Mouse (Mus musculus) spleen, embryonic (tissue): ENCODE measurements at regions not wholly inside any gene's neighbourhood (a gene's known extent, or its start where the extent isn't known, plus 50 kb on each side); places are given as distances from the start of the nearest gene placed in this dataset.

Source experiments
- CTCF ChIA-PET: fragments of 350-600 bp; sonication (Branson Sonifier 250); formaldehyde crosslinking; loops from one replicate; lab custom pipeline; 2022; lab: Charles Lee

GRCm38 (mm10) chr9:59153945-59154344 is 117.7 kb upstream of the Neo1 start:
- CTCF ChIA-PET = no interaction called here

DNA sequence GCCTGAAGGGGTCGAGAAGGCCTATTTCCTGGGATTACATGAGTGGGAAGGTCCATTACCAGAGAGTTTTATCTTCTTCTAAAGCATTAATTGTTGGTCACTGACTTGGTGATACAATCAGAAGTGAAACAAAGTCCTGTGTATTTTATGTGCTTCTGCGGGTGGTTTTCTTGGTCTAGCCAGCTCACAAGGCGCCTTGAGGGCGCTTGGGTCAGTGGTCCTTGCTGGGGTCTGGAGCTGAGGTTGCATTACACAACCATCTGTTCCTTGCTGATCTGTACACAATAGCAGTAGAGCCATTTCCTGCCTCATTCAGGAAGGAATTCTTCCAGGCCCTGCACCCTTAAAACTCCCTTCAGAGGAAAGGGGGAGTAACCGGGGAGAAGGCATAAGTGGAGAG is 116.9 kb upstream of the Neo1 start:
- CTCF ChIA-PET = no interaction called here

- CTCF ChIA-PET = no interaction called here
Observed at GRCm38 (mm10) chr9:59144256-59144800, 108.1 kb upstream of the Neo1 start.

DNA sequence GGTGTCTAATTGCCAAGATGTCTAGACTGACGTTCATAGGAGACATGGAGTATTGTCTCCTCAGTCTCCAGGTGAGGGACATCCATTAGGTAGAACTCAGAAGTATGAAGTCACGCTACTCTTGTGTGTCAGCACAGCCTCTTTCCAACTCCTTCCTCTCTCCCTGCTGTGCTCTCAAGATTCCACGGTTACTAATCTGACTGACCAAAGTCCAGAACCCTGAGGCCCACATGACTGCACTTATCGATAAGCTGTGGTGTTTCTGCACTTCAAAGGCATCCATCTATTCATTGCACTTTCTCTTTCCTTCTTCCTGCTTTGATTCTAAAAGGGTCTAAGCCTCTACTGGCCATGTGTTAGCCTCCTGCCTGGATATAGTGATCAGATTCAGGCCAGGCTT is 107.4 kb upstream of the Neo1 start:
- CTCF ChIA-PET = no interaction called here

DNA sequence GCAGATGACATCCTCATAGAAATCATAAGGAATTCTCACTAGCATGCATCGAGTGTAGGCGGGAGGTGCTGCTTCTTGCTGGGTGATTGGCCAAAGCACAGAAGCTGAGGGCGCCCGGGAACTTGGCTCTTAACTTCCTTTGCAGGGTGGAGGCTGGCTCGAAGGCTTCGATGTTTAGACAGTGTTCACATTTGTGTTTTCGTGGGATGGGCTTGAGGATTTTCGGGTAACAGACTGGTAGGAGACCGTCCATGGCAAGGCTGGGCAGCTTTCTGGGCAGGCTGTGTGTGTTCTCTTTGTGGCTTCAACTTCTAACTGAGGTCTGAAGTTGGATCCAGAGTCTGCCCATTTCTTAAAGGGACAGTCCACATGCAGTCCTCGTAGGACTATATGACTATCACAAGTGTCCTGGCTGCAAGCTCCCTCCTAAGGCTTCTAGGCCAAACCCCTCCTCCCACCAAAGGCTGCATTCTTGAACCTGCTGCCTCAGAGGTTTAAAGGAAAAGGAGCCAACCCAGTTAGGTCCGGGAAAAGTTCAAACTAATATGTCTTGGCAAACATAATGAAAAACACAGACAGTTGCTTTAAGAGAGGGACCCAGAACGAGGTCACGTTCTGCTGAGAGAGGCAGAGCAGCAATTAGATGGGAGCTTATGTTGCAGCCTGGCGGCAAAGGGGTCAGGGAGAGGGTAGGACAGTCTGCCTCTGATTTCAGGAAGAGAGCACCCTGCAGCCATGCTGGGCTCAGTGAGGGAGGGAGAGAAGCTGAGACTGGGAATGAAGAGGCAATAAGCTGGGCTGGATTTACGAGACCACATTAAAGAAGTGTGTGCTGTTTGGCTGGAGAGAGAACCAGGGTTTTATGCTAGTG is 98.2 kb upstream of the Neo1 start:
- CTCF ChIA-PET = no interaction called here

DNA sequence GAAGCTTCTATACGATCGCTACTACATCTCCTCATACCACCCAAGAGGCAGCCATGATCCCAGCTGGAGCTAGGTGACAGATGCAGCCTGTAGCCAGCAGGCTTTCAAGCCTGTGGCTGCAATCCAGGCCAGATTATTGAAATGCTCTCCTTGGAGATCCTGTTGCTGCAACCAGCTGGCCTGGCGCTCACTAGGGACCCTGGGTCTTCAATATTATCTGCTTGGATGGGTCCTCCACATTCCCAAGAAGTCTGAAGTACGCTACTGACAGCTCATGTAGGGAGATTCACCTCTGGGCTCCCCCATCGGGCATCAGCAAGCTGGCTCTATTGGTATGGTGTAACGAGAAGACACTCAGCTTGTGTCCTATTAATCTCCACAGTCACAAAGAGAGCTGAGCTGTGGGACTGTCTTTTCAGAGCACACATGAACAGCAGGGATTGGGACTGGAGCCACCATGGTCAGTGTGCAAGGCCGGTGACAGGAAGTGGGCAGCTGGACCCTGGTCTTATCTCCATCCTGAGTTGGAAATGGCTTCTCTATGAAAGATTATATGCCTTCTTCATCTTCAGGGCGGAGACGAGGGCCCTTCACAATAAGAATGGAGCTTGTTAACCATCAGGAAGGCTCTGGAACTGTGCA is 93.6 kb upstream of the Neo1 start:
- CTCF ChIA-PET = no interaction called here

- CTCF ChIA-PET = no interaction called here
Observed at GRCm38 (mm10) chr9:59129252-59129651, 93.0 kb upstream of the Neo1 start.

DNA sequence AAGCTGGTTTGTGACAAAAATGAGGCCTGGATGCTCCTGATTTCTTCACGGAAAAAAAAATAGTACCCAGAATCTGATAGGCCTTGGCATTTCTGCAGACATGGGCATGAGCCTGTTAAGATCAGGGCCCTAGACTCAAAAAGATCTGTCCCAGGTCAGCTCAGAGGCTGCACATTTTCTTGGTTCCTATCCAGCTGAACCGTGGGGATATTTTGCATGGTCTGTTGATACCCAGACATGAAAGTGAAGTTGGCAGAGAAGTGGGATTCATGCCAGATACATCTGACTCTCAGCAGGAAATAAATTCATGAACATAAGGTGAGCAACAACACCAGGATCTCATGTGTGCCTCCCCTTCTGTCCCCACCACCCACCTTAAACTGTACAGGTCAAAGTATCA is 91.8 kb upstream of the Neo1 start:
- CTCF ChIA-PET = no interaction called here

DNA sequence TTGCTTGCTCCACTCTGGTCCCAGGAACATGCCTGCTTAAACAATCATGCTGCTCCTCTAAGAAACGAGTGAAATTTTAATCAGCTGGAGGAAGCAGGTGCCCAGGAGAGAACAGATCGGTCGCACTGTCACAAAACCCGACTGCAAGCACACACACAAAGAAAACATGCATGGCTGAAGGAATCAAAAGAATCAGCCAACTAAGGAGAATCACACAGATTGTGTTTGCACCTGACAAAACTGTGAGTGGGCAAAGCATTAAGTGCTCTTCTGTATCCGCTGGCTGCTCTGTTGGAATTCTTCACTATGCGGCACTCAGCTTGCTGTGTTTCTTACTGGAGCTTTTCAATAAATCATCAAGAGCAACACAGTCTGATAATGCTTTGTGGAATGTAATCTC is 89.6 kb upstream of the Neo1 start:
- CTCF ChIA-PET = no interaction called here

DNA sequence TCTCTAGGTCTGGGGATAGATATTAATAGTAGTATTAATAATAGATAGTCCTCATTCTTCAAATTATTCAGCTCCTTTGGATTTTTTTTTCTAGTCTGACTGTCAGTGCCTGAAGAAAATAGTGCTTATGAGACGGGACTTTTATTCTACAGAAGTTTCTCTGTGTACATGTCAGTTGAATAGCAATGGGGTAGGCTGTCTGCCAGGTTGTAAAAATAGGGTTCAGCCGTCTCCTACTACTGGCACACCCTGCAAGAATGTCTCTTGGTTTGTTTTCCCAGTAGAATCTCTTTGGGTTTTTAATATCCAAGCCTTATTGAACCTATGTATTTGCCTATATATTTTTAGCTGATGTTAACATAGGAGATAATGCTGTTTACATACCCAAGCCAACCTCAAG is 80.3 kb upstream of the Neo1 start:
- CTCF ChIA-PET = no interaction called here

- CTCF ChIA-PET = no interaction called here
Observed at GRCm38 (mm10) chr9:59113859-59114258, 77.6 kb upstream of the Neo1 start.

GRCm38 (mm10) chr9:59099738-59100137 is 63.5 kb upstream of the Neo1 start:
- CTCF ChIA-PET = no interaction called here

DNA sequence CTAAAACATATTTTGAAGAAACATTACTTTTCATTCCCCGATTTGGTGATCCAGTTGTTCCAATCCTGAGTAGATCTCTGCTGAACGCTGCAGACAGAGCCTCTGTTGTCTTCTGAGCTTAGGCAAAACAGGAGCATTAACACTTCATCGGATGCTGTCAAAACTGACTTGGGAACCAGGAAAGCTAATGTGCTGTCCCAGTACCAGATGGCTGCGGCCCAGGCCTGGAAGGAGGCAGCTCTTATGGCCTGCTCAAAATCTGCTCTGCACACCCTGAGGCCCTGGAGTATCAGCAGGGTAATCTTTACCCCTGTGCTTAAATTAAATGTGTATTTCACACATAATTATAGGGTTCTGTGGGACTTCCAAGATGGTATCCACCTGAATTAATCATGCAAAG is 61.3 kb upstream of the Neo1 start:
- CTCF ChIA-PET = no interaction called here

DNA sequence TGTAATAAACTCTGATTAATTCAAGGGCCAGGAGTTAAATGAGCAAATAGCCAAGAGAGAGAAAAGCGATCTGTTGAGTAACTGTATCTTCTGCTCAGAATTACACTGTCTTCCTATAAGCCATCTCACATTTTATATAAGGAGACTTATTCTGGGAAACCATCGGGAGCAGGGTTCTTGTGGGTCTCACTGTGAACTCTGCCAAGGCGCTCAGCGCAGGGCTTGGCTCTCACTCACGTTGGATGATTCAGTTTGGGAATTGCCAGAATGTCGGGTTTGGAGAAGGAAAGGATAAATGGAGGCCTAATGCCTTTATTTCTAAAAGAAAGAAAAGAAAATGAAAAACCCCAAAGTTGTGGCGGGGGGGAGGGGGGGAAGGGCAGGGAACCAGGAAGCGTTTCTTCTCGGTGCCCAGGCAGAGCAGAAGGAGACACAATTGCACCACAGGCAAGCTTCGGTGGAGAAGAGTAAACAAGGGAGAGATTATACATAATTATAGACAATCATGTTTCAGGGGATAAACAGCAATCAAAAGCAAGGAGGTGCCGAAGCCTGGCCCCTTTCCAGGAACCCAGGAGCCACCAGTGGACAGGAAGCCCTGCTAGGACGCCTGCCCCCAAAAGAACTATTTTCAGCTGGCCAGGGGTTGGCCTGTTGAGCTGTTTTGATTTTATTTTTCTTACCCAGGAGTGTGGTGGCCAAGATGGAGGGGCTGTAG is 60.5 kb upstream of the Neo1 start:
- CTCF ChIA-PET = interaction anchor here (0.7 kb wide), 1 partner anchor 649 kb away, joined by 6 read pairs; no protein-coding TSS in a partner anchor

- CTCF ChIA-PET = no interaction called here
Observed at GRCm38 (mm10) chr9:59095626-59096025, 59.4 kb upstream of the Neo1 start.

GRCm38 (mm10) chr9:59094106-59094505 is 57.9 kb upstream of the Neo1 start:
- CTCF ChIA-PET = no interaction called here

DNA sequence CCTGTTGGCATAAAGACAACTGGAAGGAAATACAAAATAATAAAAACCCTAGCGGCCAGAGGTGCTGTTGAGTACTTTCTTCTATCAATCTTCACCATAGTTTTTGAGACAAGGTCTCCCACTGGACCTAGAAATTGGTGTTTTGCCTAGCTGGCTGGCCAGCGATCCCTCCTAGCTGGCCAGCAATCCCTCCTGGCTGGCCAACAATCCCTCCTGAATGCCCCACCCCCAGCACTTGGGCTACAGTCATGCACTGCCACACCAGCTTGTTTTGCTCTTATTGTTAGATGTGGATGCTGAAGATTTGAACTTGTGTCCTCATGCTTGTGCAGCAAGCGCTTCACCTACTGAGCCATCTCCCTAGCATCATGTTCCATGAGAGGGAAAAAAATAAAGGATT is 54.9 kb upstream of the Neo1 start:
- CTCF ChIA-PET = no interaction called here

DNA sequence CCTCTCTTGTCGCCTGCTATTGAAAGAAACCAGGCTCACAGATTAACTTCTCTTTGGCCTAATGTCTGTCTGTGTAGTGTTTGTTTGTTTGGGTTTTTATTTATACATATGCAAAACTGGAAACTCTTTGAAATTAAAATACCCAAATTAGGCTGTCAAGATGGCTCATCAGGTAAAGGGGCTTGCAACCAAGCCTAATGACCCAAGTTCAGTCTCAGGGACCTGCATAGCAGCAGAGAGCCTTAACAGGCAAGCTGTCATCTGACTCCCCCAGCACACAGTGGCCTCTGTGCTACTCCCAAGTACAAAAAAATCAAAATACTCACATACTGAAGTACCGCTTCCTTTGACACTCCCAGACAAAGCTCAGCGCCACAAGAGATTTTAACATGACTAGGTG is 51.5 kb upstream of the Neo1 start:
- CTCF ChIA-PET = no interaction called here

DNA sequence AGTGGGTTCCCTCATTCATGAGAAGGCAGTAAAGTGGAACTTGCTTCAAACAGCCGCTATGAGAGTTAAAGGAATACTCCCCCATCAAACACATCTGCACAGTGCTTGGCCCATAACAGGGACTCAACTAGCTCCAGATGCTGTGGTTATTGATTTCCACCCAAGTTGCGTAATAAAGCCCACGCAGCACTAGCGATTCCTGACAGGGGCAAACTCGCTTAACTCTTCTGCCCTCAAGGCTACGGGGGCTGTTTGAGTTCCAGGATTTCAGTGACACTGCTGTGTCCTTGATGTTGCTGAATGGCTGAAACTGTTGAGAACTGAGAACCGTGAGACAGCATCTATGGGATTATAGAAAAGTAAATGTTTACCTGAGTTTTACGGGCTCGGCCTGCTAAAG is 50.9 kb upstream of the Neo1 start:
- CTCF ChIA-PET = no interaction called here

GRCm38 (mm10) chr9:59086556-59087102 is 50.4 kb upstream of the Neo1 start:
- CTCF ChIA-PET = no interaction called here
